Mouse (Mus musculus): ENCODE results near the gene Alpl. TPM values are rescaled to one million over a fixed set of nuclear protein-coding genes. Genes with fewer than 3 reads are reported as not detected.

The Alpl gene
- polyA plus RNA-seq, 1 experiment: 1.2 TPM

DNA sequence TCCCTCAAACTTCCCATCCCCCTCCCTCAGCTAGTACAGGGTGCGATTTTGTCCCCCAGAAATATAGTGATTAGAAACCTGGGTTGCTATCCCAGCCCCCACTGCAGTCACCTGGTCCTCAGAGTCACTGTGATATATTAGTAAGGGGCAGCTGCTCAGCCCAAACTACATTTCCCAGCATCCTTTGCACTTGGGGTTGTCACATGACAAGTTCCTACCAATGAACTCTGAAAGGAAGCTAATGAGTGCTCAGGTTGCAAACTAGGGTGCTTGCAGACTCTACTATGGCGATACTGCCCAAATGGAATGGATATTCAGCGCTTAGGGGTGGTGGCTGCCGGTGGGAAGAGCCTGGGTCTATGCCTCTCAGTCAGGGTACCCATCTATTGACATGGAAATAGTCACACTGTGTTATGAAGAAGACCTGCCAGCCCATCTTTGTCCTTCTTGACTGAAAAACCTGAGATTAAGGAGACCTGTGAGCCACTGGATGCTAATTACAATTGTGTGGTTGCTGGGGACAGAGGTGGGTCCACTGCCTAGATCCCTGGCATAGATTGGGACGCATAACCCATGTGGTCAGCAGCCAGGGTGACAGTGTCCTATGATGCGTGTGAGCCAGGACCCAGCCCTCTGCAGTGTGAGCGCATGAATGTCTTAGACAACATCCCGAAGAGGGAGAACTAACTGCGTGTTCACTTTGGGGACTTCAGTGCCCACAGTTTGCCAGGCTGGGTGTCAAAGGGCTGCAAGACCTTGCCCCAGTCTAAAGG lies 56.8 kb downstream of the Alpl start:
- H3K4me1 ChIP-seq (ENCODE audit: control insufficient read depth): peaks cover 72% of the 10 kb centered on the region
- H3K9me3 ChIP-seq (ENCODE audit: control insufficient read depth, low read length): no peaks in the 10 kb centered on the region
- H3K36me3 ChIP-seq (ENCODE audit: control insufficient read depth): no peaks in the 10 kb centered on the region
- H3K27me3 ChIP-seq (ENCODE audit: control insufficient read depth): peaks cover 28% of the 10 kb centered on the region
- TF ChIP-seq GATA1 (IDR thresholded peaks at IDR 0.05; ENCODE audit: low read length) (no peak), TAL1 (IDR thresholded peaks at IDR 0.05; ENCODE audit: low read length) (no peak)
- no peak overlapping the region for H3K4me3 ChIP-seq (replicated peaks)

- Histone ChIP-seq H3K4me1 (ENCODE audit: control insufficient read depth) (peaks cover 63% of the 10 kb centered on the region), H3K36me3 (ENCODE audit: control insufficient read depth) (no peaks in the 10 kb centered on the region), H3K27me3 (ENCODE audit: control insufficient read depth) (peaks cover 32% of the 10 kb centered on the region), H3K4me3 (replicated peaks) (no peak overlapping the region), H3K9me3 (ENCODE audit: control insufficient read depth, low read length) (no peaks in the 10 kb centered on the region)
- TF ChIP-seq GATA1 (IDR thresholded peaks at IDR 0.05; ENCODE audit: low read length): no peak
- TF ChIP-seq TAL1 (IDR thresholded peaks at IDR 0.05; ENCODE audit: low read length): no peak
Observed at GRCm38 (mm10) chr4:137737760-137738159, 58.4 kb downstream of the Alpl start.

- Histone ChIP-seq H3K36me3 (ENCODE audit: control insufficient read depth) (no peaks in the 10 kb centered on the region), H3K27me3 (ENCODE audit: control insufficient read depth) (peaks cover 37% of the 10 kb centered on the region), H3K4me3 (replicated peaks) (no peak overlapping the region), H3K9me3 (ENCODE audit: control insufficient read depth, low read length) (no peaks in the 10 kb centered on the region), H3K4me1 (ENCODE audit: control insufficient read depth) (peaks cover 61% of the 10 kb centered on the region)
- TF ChIP-seq TAL1 (IDR thresholded peaks at IDR 0.05; ENCODE audit: low read length): no peak
- no peak for TF ChIP-seq GATA1 (IDR thresholded peaks at IDR 0.05; ENCODE audit: low read length)
Observed at GRCm38 (mm10) chr4:137736220-137736701, 59.9 kb downstream of the Alpl start.

DNA sequence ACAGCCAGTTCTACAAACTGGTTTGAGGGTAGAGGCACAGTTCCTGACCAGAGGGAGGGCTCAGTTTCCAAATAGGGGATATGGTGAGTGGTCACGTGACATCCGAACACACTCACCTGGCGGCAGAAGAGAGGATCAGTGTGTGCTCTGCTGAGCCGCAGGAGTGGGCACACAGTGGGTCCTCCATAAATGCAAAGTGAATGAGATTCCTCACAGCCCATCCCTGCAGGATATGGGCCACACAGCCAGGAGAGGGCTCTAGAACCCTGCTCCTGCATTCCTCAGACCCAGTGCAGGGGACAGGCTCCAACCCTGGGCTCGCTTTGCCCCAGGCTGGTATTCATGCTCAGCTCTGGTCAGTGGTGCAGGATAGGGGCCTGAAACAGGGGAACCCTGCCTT lies 62.7 kb downstream of the Alpl start:
- Histone ChIP-seq H3K36me3 (ENCODE audit: control insufficient read depth) (no peaks in the 10 kb centered on the region), H3K4me1 (ENCODE audit: control insufficient read depth) (peaks cover 59% of the 10 kb centered on the region), H3K27me3 (ENCODE audit: control insufficient read depth) (peaks cover 52% of the 10 kb centered on the region)

GRCm38 (mm10) chr4:137732962-137733361 lies 63.2 kb downstream of the Alpl start:
- no peak for TF ChIP-seq TAL1 (IDR thresholded peaks at IDR 0.05; ENCODE audit: low read length)
- H3K9me3 ChIP-seq (ENCODE audit: control insufficient read depth, low read length): no peaks in the 10 kb centered on the region
- no peak overlapping the region for H3K4me3 ChIP-seq (replicated peaks)
- H3K4me1 ChIP-seq (ENCODE audit: control insufficient read depth): peaks cover 59% of the 10 kb centered on the region
- peaks cover 57% of the 10 kb centered on the region for H3K27me3 ChIP-seq (ENCODE audit: control insufficient read depth)
- H3K36me3 ChIP-seq (ENCODE audit: control insufficient read depth): no peaks in the 10 kb centered on the region

More for the DNA sequence above, 62.7 kb downstream of the Alpl start:
- no peaks in the 10 kb centered on the region for H3K9me3 ChIP-seq (ENCODE audit: control insufficient read depth, low read length)
- H3K4me3 ChIP-seq (replicated peaks): no peak overlapping the region
- TF ChIP-seq TAL1 (IDR thresholded peaks at IDR 0.05; ENCODE audit: low read length) (no peak), GATA1 (IDR thresholded peaks at IDR 0.05; ENCODE audit: low read length) (no peak)

DNA sequence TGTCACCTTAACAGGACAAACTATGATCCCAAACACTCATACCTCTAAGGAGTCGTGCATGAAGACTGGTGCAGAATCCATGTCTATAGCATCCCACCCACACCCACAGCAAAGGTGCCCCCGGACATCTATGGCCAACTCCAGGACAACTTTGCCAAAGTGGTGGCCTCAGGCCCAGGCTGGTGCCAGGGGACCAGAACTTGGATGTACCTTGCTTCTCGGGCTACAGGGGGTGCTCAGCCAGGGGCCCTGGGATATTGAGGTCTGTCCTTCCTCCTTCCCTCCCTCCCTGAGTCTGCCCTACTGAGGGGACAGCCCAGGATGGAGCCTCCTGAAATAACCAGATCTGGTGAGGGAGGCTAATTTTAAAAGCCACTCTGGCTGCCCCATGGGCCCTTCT lies 63.8 kb downstream of the Alpl start:
- Histone ChIP-seq H3K27me3 (ENCODE audit: control insufficient read depth) (peaks cover 53% of the 10 kb centered on the region), H3K9me3 (ENCODE audit: control insufficient read depth, low read length) (no peaks in the 10 kb centered on the region), H3K36me3 (ENCODE audit: control insufficient read depth) (no peaks in the 10 kb centered on the region), H3K4me3 (replicated peaks) (no peak overlapping the region), H3K4me1 (ENCODE audit: control insufficient read depth) (peaks cover 58% of the 10 kb centered on the region)
- TF ChIP-seq GATA1 (IDR thresholded peaks at IDR 0.05; ENCODE audit: low read length): no peak
- TF ChIP-seq TAL1 (IDR thresholded peaks at IDR 0.05; ENCODE audit: low read length): no peak

DNA sequence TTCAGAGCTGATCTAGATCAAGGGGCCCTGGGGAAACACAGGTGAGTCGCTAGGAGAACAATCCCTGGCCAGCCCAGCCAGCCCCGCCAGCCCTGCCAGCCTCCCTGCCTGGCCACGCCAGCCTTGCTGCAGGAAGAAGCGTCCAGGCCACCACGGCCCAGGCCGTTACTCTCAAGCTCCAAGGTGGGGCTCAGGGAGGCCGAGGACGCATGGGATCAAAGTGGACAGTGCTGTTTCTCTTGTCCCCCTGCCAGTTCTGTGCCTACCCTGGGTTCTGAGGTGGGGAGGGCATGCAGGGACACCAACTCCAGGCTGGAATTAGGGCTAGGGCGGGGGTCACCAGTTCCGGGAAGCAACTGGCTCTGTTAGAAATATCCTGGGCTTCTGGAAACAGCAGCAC lies 64.3 kb downstream of the Alpl start:
- Histone ChIP-seq H3K9me3 (ENCODE audit: control insufficient read depth, low read length) (no peaks in the 10 kb centered on the region), H3K36me3 (ENCODE audit: control insufficient read depth) (no peaks in the 10 kb centered on the region), H3K27me3 (ENCODE audit: control insufficient read depth) (peaks cover 52% of the 10 kb centered on the region), H3K4me1 (ENCODE audit: control insufficient read depth) (peaks cover 58% of the 10 kb centered on the region), H3K4me3 (replicated peaks) (no peak overlapping the region)
- TF ChIP-seq GATA1 (IDR thresholded peaks at IDR 0.05; ENCODE audit: low read length) (no peak), TAL1 (IDR thresholded peaks at IDR 0.05; ENCODE audit: low read length) (no peak)

GRCm38 (mm10) chr4:137730757-137731156 lies 65.4 kb downstream of the Alpl start:
- Histone ChIP-seq H3K27me3 (ENCODE audit: control insufficient read depth) (peaks cover 49% of the 10 kb centered on the region), H3K4me3 (replicated peaks) (no peak overlapping the region)

GRCm38 (mm10) chr4:137730134-137730533 lies 66.0 kb downstream of the Alpl start:
- Histone ChIP-seq H3K27me3 (ENCODE audit: control insufficient read depth) (peaks cover 49% of the 10 kb centered on the region), H3K4me3 (replicated peaks) (no peak overlapping the region)

More at GRCm38 (mm10) chr4:137730757-137731156, 65.4 kb downstream of the Alpl start:
- Histone ChIP-seq H3K9me3 (ENCODE audit: control insufficient read depth, low read length) (no peaks in the 10 kb centered on the region), H3K36me3 (ENCODE audit: control insufficient read depth) (no peaks in the 10 kb centered on the region), H3K4me1 (ENCODE audit: control insufficient read depth) (peaks cover 49% of the 10 kb centered on the region)
- TF ChIP-seq GATA1 (IDR thresholded peaks at IDR 0.05; ENCODE audit: low read length) (no peak), TAL1 (IDR thresholded peaks at IDR 0.05; ENCODE audit: low read length) (no peak)

More at GRCm38 (mm10) chr4:137730134-137730533, 66.0 kb downstream of the Alpl start:
- H3K9me3 ChIP-seq (ENCODE audit: control insufficient read depth, low read length): no peaks in the 10 kb centered on the region
- TF ChIP-seq GATA1 (IDR thresholded peaks at IDR 0.05; ENCODE audit: low read length) (no peak), TAL1 (IDR thresholded peaks at IDR 0.05; ENCODE audit: low read length) (no peak)
- H3K4me1 ChIP-seq (ENCODE audit: control insufficient read depth): peaks cover 52% of the 10 kb centered on the region
- no peaks in the 10 kb centered on the region for H3K36me3 ChIP-seq (ENCODE audit: control insufficient read depth)

All from erythroblast, embryonic 14.5 days (primary cell).